Mouse (Mus musculus) megakaryocyte, embryonic 14.5 days (primary cell): ENCODE measurements around the gene Olfr1370. TPM values are rescaled to one million over a fixed set of nuclear protein-coding genes. Genes with fewer than 3 reads are reported as not detected.

Experiments used
- H3K27me3 ChIP-seq: replicated peaks from 2 replicates; pipeline ENCODE3; 2012; ENCODE audit warnings: inconsistent platforms
- H3K36me3 ChIP-seq: replicated peaks from 2 replicates; pipeline ENCODE3; 2012; ENCODE audit warnings: low read length, inconsistent platforms, mixed read lengths
- H3K4me1 ChIP-seq: 2 replicates; pipeline ENCODE4 v1.6.1; 2012; ENCODE audit warnings: inconsistent platforms
- H3K4me3 ChIP-seq: replicated peaks from 2 replicates; pipeline ENCODE3; 2012; ENCODE audit warnings: moderate library complexity, mild to moderate bottlenecking, inconsistent platforms
- H3K9me3 ChIP-seq: 2 replicates; pipeline ENCODE4 v1.6.1; 2012; ENCODE audit warnings: inconsistent platforms
- FLI1 ChIP-seq: IDR thresholded peaks from 2 replicates; pipeline ENCODE4 v1.6.1; 2012; ENCODE audit warnings: low read length, inconsistent platforms, mixed read lengths
- GATA1 ChIP-seq: IDR thresholded peaks from 3 replicates; pipeline ENCODE4 v1.6.1; 2012; ENCODE audit warnings: mixed read lengths, low read length, inconsistent platforms, borderline replicate concordance
- polyA plus RNA-seq: library from polyadenylated mRNA; stranded (reverse); fragments of >175 nt; gene quantifications from 2 replicates; pipeline ENCODE4 v1.2.3, GENCODE M21; 2012; ENCODE audit warnings: low replicate concordance; ENCODE audit not compliant: insufficient read depth

The Olfr1370 gene
- polyA plus RNA-seq, 1 experiment: not detected

DNA sequence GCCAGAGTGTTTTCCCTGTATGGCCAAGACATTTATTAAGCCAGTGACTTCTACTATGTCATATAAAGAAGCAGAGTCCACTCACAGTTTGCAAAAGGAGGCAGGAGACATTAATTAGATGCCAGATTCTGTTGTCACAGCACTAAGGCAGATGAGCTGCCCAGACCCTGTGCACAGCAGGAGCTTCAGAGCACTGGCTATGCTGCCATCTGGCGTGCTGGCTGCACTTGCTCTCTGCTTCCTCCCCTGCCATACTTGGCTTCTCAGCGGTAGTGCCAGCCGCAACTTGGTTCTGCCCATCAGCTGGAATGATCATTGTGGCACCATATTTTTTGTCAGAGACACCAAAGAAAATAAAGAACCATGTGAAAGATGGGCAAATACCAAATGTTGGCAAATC lies 41.6 kb downstream of the Olfr1370 start:
- Histone ChIP-seq H3K9me3 (peaks cover 4% of the 10 kb centered on the region; the same call in 1 of the 2 replicates), H3K4me1 (no peaks in the 10 kb centered on the region), H3K27me3 (no peaks in the 10 kb centered on the region), H3K4me3 (peak overlapping the region; percentile 53), H3K36me3 (no peaks in the 10 kb centered on the region)
- TF ChIP-seq FLI1 (no peak), GATA1 (no peak)

DNA sequence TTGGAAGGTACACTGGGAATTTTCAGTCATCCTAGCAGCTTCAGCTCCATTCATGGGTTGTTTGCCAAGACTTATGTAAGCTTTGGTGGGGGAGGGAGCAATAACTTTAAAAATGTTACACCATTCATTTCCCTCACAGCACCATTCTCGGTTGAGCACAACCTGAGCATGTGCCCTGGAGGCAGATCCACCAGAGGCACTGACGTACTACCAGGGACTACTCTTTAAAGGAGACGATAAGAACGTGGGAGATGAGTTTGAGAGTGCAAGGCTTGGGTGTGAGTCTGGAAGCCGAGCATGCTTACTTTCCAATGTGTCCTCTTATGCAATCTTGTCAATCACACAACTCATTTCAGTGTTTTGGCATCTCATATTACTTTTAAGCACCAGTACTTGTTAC lies 49.9 kb downstream of the Olfr1370 start:
- no peak for TF ChIP-seq GATA1
- no peak for TF ChIP-seq FLI1
- no peaks in the 10 kb centered on the region for H3K9me3 ChIP-seq
- no peaks in the 10 kb centered on the region for H3K27me3 ChIP-seq
- no peaks in the 10 kb centered on the region for H3K4me1 ChIP-seq
- H3K36me3 ChIP-seq: no peaks in the 10 kb centered on the region
- H3K4me3 ChIP-seq: no peak overlapping the region

Other genes with a start within 250 kb of the Olfr1370 start
- gene Olfr1369-ps1, start 36.5 kb upstream of the Olfr1370 start, polyA plus RNA-seq: not detected in 2 replicates
- gene Olfr263, start 54.7 kb upstream of the Olfr1370 start, polyA plus RNA-seq: not detected in 2 replicates
- not detected in 2 replicates for gene Olfr1368, start 70.9 kb upstream of the Olfr1370 start, polyA plus RNA-seq
- 63.6 and 88.3 TPM in 2 replicates for gene Trim27, start 104.5 kb upstream of the Olfr1370 start, polyA plus RNA-seq
- gene Gpx5, start 217.8 kb upstream of the Olfr1370 start, polyA plus RNA-seq: not detected in 2 replicates
- not detected in 2 replicates for gene Gpx6, start 237.2 kb upstream of the Olfr1370 start, polyA plus RNA-seq